Mouse (Mus musculus) C2C12 (cell line): Measurements from ENCODE around the gene Tob2.

Source experiments
- CTCF ChIP-seq: IDR thresholded peaks from one replicate; pipeline ENCODE4 v1.5.1; 2011; ENCODE audit not compliant: control insufficient read depth, insufficient read depth, insufficient read length
- MAX ChIP-seq: IDR thresholded peaks from one replicate; pipeline ENCODE4 v1.6.1; 2011; ENCODE audit warnings: mild to moderate bottlenecking, control low read depth
- MYOD1 ChIP-seq: IDR thresholded peaks from one replicate; pipeline ENCODE4 v1.6.1; 2011; ENCODE audit warnings: low read depth; ENCODE audit not compliant: control insufficient read depth, insufficient read length
- MYOG ChIP-seq: IDR thresholded peaks from one replicate; pipeline ENCODE4 v1.6.1; 2011; ENCODE audit not compliant: control insufficient read depth, insufficient read length; ENCODE audit errors: extremely low read depth
- USF1 ChIP-seq: IDR thresholded peaks from one replicate; pipeline ENCODE4 v1.6.1; 2011; ENCODE audit warnings: low read depth, mild to moderate bottlenecking, control low read depth, moderate library complexity

DNA sequence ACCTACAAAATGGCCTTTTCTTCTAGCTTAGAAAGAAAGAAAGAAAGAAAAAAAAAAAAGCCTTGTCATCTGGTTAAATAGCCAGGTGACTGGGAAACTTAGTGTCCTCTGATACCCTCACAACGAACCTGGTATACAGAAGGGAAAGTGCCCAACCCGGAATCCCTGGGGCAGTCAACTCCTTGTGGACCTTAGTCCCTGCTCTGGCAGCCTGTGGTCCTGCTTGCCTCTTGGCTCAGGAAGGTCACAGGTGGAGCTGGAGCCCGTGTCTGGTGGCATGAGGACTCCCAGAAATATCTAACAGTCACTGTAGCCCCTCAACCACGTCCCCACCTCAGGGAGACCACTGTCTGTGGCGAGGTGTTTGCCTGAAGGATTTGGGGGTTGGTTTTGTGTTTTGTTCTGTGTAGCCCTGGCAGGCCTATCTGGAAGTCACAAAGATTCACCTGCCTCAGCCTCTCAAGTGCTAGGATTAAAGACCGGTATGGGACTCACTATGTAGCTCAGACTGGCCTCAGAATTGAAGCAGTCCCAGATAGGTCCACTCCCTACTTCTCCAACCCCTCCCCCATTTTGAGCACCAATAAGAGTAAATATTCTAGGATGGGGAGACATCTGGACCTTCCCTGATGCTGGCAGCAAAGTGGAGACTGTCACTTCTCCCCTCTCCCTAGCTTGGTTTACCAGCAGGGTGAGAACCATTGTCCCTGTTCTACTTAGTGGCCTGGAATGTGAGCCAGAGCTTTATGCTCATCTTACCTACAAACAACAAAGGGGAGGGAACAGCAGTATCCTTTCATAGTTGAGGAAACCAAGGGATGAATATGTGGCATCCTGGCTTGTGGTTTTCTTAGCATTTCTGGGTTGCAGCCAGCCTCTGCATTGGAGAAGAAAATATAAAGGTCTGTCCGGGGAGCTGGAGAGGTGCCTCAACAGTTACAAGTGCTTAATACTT is 21.4 kb downstream of the Tob2 start:
- TF ChIP-seq CTCF (no peak), MAX (no peak), MYOG (no peak), USF1 (no peak), MYOD1 (no peak)
